Mouse (Mus musculus): ENCODE measurements around the gene Lbr.
A peak's percentile ranks its signal among the peaks of the same experiment; 100 is the strongest.

GRCm38 (mm10) chr1:181881532-181881931 is 38.7 kb upstream of the Lbr start:
- TF ChIP-seq POLR2A (IDR thresholded peaks at IDR 0.05; ENCODE audit: borderline replicate concordance, insufficient read depth, low read length) (no peak), CTCF (IDR thresholded peaks at IDR 0.05; ENCODE audit: borderline replicate concordance, insufficient read depth, low read depth, low read length) (peak; percentile 77)

Data from cerebellum, adult 2 months (tissue).